Mouse (Mus musculus): Measurements from ENCODE around the gene Wdr27. TPM values are rescaled to one million over a fixed set of nuclear protein-coding genes. Genes with fewer than 3 reads are reported as not detected.

Wdr27 gene
- total and polyA plus RNA-seq, 3 experiments = 1.7 to 2.3 (median 2.1) TPM

- Histone ChIP-seq H3K27me3 (replicated peaks) (no peaks in the 10 kb centered on the region), H3K4me3 (replicated peaks in 1 of 3; ENCODE audit: low read depth in 2 of 3, low read length in 2 of 3, poor library complexity in 1 of 3) (no peak overlapping the region), H3K9me3 (replicated peaks; ENCODE audit: low read length) (no peaks in the 10 kb centered on the region), H3K27ac (ENCODE audit: insufficient read depth, low read depth) (no peak overlapping the region), H3K4me1 (ENCODE audit: control insufficient read depth in 1 of 2, insufficient read depth in 2 of 2) (no peaks in the 10 kb centered on the region), H3K79me2 (replicated peaks; ENCODE audit: control insufficient read depth, extremely low read depth, insufficient read depth, poor library complexity, severe bottlenecking) (no peaks in the 10 kb centered on the region), H3K9ac (ENCODE audit: insufficient read depth, low read depth) (no peak overlapping the region), H3K4me2 (ENCODE audit: insufficient read depth, low read depth, poor library complexity, severe bottlenecking) (no peak overlapping the region), H3K36me3 (replicated peaks in 1 of 2; ENCODE audit: control insufficient read depth in 1 of 2, insufficient read depth in 1 of 2, low read length in 1 of 2) (peaks cover 0 to 11% of the 10 kb centered on the region in 2 experiments)
- in situ Hi-C loops (cut with MboI; ENCODE audit: low pct_ligation_motif_present, low pct_unique_long_range_greater_than_20kb, low sequenced_read_pairs) (no loop called here), dilution Hi-C loops (cut with MboI; ENCODE audit: extremely low pct_ligation_motif_present, extremely low pct_unique_long_range_greater_than_20kb, low sequenced_read_pairs) (no loop called here)
- TF ChIP-seq TCF12 (IDR thresholded peaks at IDR 0.05; ENCODE audit: low read depth, low read length) = no peak
- TF ChIP-seq ETS1 (conservative IDR thresholded peaks at IDR 0.05; ENCODE audit: low read depth, low read length) = no peak
- no peak for TF ChIP-seq TBP (conservative IDR thresholded peaks at IDR 0.05; ENCODE audit: low read depth, low read length)
- TF ChIP-seq MAX (IDR thresholded peaks at IDR 0.05; ENCODE audit: low read length) = no peak
- TF ChIP-seq UBTF (IDR thresholded peaks at IDR 0.05; ENCODE audit: low read depth, low read length) = no peak
- TF ChIP-seq CTCF (conservative IDR thresholded peaks at IDR 0.05 in 1 of 2, IDR thresholded peaks at IDR 0.05 in 1 of 2; ENCODE audit: low read depth in 2 of 2, low read length in 2 of 2) = no peak
- no peak for TF ChIP-seq KAT2A (IDR thresholded peaks at IDR 0.05; ENCODE audit: insufficient replicate concordance, low read length)
- TF ChIP-seq MXI1 (IDR thresholded peaks at IDR 0.05; ENCODE audit: low read depth, low read length) = no peak
- TF ChIP-seq ZMIZ1 (IDR thresholded peaks at IDR 0.05; ENCODE audit: low read depth, low read length) = no peak
- no peak for TF ChIP-seq GABPA (IDR thresholded peaks at IDR 0.05; ENCODE audit: insufficient replicate concordance, low read depth, low read length)
- no peak for TF ChIP-seq CHD2 (IDR thresholded peaks at IDR 0.05; ENCODE audit: low read length)
- TF ChIP-seq SMC3 (IDR thresholded peaks at IDR 0.05; ENCODE audit: low read depth, low read length) = no peak
- TF ChIP-seq MAZ (IDR thresholded peaks at IDR 0.05; ENCODE audit: low read depth, low read length) = no peak
- no peak for DNase-seq (ENCODE audit: extremely low read depth)
These were observed 68.2 kb downstream of the Wdr27 start for GRCm38 (mm10) chr17:14874656-14875204.

GRCm38 (mm10) chr17:14860220-14860619 lies 82.7 kb downstream of the Wdr27 start:
- dilution Hi-C loops (cut with MboI; ENCODE audit: extremely low pct_ligation_motif_present, extremely low pct_unique_long_range_greater_than_20kb, low sequenced_read_pairs) = no loop called here
- in situ Hi-C loops (cut with MboI; ENCODE audit: low pct_ligation_motif_present, low pct_unique_long_range_greater_than_20kb, low sequenced_read_pairs) = no loop called here
- no peak overlapping the region for H3K4me3 ChIP-seq (replicated peaks in 1 of 3; ENCODE audit: low read depth in 2 of 3, low read length in 2 of 3, poor library complexity in 1 of 3)
- H3K79me2 ChIP-seq (replicated peaks; ENCODE audit: control insufficient read depth, extremely low read depth, insufficient read depth, poor library complexity, severe bottlenecking) = no peaks in the 10 kb centered on the region
- no peak overlapping the region for H3K4me2 ChIP-seq (ENCODE audit: insufficient read depth, low read depth, poor library complexity, severe bottlenecking)
- H3K27ac ChIP-seq (ENCODE audit: insufficient read depth, low read depth) = no peak overlapping the region
- no peak overlapping the region for H3K9ac ChIP-seq (ENCODE audit: insufficient read depth, low read depth)
- peak; percentile 26 for DNase-seq (ENCODE audit: extremely low read depth)
- no peaks in the 10 kb centered on the region for H3K36me3 ChIP-seq (replicated peaks in 1 of 2; ENCODE audit: control insufficient read depth in 1 of 2, insufficient read depth in 1 of 2, low read length in 1 of 2)
- peaks cover 3% of the 10 kb centered on the region for H3K9me3 ChIP-seq (replicated peaks; ENCODE audit: low read length)
- peaks cover 3 to 14% of the 10 kb centered on the region in 2 experiments; a peak in 3 of 4 replicates for H3K4me1 ChIP-seq (ENCODE audit: control insufficient read depth in 1 of 2, insufficient read depth in 2 of 2)
- TF ChIP-seq RAD21 (IDR thresholded peaks at IDR 0.05; ENCODE audit: low read depth, low read length) = peak; percentile 61
- no peak for TF ChIP-seq USF2 (conservative IDR thresholded peaks at IDR 0.05; ENCODE audit: low read depth, low read length)
- peak in 1 of 2 experiments; percentile 67; a peak in 2 of 4 replicates for TF ChIP-seq CTCF (conservative IDR thresholded peaks at IDR 0.05 in 1 of 2, IDR thresholded peaks at IDR 0.05 in 1 of 2; ENCODE audit: low read depth in 2 of 2, low read length in 2 of 2)
- peak; percentile 10; the same call in 1 of the 2 replicates for TF ChIP-seq ZC3H11A (IDR thresholded peaks at IDR 0.05; ENCODE audit: low read depth, low read length)
- peak; percentile 88 for TF ChIP-seq SMC3 (IDR thresholded peaks at IDR 0.05; ENCODE audit: low read depth, low read length)
- no peaks in the 10 kb centered on the region for H3K27me3 ChIP-seq (replicated peaks)

Measured in CH12.LX (cell line).